Mouse (Mus musculus): ENCODE data around the gene Mpc2. TPM values are rescaled to one million over a fixed set of nuclear protein-coding genes. Genes with fewer than 3 reads are reported as not detected.

The Mpc2 gene
- total RNA-seq, 2 experiments from 2014 or later, result 121 to 124 TPM

DNA sequence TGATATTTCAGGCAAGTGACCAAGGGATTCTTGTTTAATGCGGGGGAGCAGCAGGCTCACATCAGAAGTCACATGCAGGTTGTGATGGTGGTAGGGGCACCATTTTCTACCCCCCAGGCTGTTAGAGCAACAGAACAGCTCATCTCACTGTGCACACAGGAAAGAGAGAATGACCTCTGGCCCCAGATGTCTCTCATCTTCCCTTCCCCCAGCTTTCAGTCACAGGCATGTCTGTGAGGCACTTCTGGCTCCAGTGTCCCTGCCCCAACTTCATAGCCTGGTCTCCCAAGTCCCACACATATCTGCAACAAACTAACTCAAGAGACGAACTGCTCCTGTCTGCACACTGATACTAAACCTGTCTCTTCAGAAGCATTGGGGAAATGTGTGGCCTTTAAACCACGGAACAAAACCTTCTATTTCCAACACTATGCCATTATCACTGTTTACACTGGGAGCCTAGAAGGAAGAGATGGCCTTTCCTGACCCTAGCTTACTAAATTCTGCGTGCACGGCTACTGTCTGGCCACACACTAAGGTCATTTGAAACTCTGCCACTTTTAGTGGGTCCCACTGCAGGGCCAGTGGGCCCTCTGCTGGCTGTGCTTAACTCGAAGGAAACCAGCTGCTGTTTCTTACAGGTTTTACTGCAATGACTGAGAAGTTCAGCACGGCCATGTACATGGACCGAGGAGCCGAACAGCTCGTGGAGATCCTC lies 43.0 kb downstream of the Mpc2 start:
- DNase-seq (ENCODE audit: low spot score in 2 of 2), result no peak

DNA sequence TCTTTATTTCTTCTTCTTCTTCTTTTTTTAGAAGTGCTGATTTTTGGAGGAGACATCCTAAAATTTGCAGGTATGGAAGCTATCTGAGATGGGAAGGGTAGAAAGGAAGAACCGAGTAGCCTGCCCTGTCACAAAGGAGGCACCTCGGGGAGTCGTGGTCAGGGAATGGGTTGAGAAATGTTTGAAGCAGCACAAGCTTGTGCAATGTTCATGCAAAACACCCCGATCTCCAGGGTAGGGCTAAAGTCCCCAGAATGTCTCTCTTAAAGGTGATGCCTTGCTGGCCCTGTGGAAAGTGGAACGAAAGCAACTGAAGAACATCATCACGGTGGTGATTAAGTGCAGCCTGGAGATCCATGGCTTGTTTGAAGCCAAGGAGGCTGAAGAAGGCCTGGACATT lies 45.9 kb downstream of the Mpc2 start:
- no peak for DNase-seq (ENCODE audit: low spot score in 2 of 2)

DNA sequence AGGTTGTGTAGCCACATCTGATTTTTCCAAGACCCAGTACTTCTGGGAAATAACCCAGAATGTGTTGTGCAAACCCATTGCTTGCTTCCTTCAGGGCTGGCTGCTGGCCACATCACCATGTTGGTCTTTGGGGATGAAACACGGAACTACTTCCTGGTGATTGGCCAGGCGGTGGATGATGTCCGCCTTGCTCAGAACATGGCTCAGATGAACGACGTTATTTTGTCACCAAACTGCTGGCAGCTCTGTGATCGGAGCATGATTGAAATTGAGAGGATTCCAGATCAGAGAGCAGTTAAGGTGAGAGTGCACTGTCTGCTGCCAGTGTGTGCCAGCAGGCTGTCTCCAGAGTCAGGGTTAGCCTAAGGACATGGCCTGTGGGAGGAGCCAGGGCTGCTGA lies 49.7 kb downstream of the Mpc2 start:
- DNase-seq (ENCODE audit: low spot score in 2 of 2), result no peak

DNA sequence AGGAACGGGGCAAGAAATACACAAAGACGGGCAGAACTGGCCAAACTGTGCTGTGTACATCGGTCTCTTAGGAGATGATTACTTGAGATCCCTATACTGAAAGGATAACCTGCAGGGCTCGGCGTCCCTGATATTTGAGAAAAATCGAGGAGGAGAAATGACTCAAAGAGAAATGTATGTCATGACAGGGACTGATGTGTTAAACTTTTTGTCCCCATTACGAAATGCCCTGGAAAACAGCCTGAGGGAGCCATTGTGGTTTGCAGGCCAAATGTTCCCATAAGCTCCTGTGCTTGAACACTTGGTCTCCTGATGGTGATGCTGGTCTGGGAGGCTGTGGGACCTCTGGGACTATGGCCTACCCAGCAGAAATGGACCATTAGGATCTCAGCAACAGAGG lies 60.3 kb downstream of the Mpc2 start:
- no peak for DNase-seq (ENCODE audit: low spot score in 2 of 2)

Other genes with a start within 250 kb of the Mpc2 start
- gene Tiprl, start 223.6 kb upstream of the Mpc2 start, total RNA-seq (2021), result 10 to 100 TPM; 52.9 to 64.1 TPM
- gene Gpr161, start 164.8 kb upstream of the Mpc2 start, total RNA-seq (2021), result 1 to 10 TPM; 6.9 to 9.8 TPM
- 10 to 100 TPM; 88.5 to 93.5 TPM for gene Dcaf6, start 162 bp upstream of the Mpc2 start, total RNA-seq (2021)
- under 1 TPM; 0.05 to 0.33 TPM for gene Adcy10, start 24.5 kb downstream of the Mpc2 start, total RNA-seq (2021)
- gene Mpzl1, start 173.9 kb downstream of the Mpc2 start, total RNA-seq (2021), result 10 to 100 TPM; 22.7 to 27.6 TPM
- gene Rcsd1, start 249.1 kb downstream of the Mpc2 start, total RNA-seq (2021), result 1 to 10 TPM; 6.0 to 7.2 TPM